Mouse (Mus musculus) kidney, postnatal 0 days (tissue): ENCODE results near the gene Sash3. TPM values are rescaled to one million over a fixed set of nuclear protein-coding genes. Genes with fewer than 3 reads are reported as not detected.

Source experiments
- ATAC-seq: fragments of 200-750 bp; cut with Nextera tagmentation; replicated peaks from 2 replicates; pipeline ENCODE4 v1.8.0; 2017; ENCODE audit warnings: low read depth, moderate number of reproducible peaks, moderate TSS enrichment, moderate library complexity; ENCODE audit not compliant: low FRiP score
- DNase-seq: peaks from one replicate; pipeline ENCODE4 v3.0.0-alpha.2; 2016; ENCODE audit warnings: low spot score
- H3K27ac ChIP-seq: fragments of 300-500 bp; sonication (generic); 2 replicates; pipeline ENCODE4 v1.5.1; 2014; ENCODE audit warnings: mild to moderate bottlenecking
- H3K27me3 ChIP-seq: fragments of 300-500 bp; sonication (generic); 2 replicates; pipeline ENCODE4 v1.6.1; 2014; ENCODE audit warnings: low read length, mixed read lengths; ENCODE audit not compliant: insufficient read depth
- H3K36me3 ChIP-seq: fragments of 300-500 bp; sonication (generic); 2 replicates; pipeline ENCODE4 v1.6.1; 2014; ENCODE audit warnings: low read length, mixed read lengths; ENCODE audit not compliant: insufficient read depth
- H3K4me1 ChIP-seq: fragments of 300-500 bp; sonication (generic); replicated peaks from 2 replicates; pipeline ENCODE4 v1.6.1; 2014; ENCODE audit warnings: antibody characterized with exemption, low read length, mixed read lengths; ENCODE audit not compliant: insufficient read depth
- H3K4me2 ChIP-seq: fragments of 300-500 bp; sonication (generic); 2 replicates; pipeline ENCODE4 v1.6.1; 2014; ENCODE audit warnings: mild to moderate bottlenecking, low read length, moderate library complexity, mixed read lengths
- H3K4me3 ChIP-seq: fragments of 300-500 bp; sonication (generic); replicated peaks from 2 replicates; pipeline ENCODE4 v1.5.1; 2014; ENCODE audit warnings: low read depth, low read length
- H3K9ac ChIP-seq: fragments of 300-500 bp; sonication (generic); 2 replicates; pipeline ENCODE4 v1.6.1; 2014; ENCODE audit warnings: low read depth, low read length
- H3K9me3 ChIP-seq: fragments of 300-500 bp; sonication (generic); replicated peaks from 2 replicates; pipeline ENCODE4 v1.6.1; 2016; ENCODE audit warnings: low read length, inconsistent platforms, mixed read lengths
- CTCF ChIP-seq: IDR thresholded peaks from 2 replicates; pipeline ENCODE4 v1.5.1; 2016; ENCODE audit warnings: antibody characterized with exemption, low read depth, mild to moderate bottlenecking, moderate library complexity
- WGBS: fragments of 180-500 bp; shearing (Covaris S2); extraction: QIAGEN DNeasy Blood & Tissue Kit; methylation state at CpG from one replicate; pipeline ENCODE4 v1.1.7; 2014; 5-methylcytosine and 5-hydroxymethylcytosine counted together
- polyA plus RNA-seq: library from polyadenylated mRNA; unstranded; fragments of >200 nt; fragmentation: Nextera tagmentation; extraction: Ambion mirVana; gene quantifications from 2 replicates; pipeline ENCODE4 v1.2.1, GENCODE M21; 2015

Gene Sash3
- polyA plus RNA-seq, 1 experiment from 2014 or later: 1.2 TPM

DNA sequence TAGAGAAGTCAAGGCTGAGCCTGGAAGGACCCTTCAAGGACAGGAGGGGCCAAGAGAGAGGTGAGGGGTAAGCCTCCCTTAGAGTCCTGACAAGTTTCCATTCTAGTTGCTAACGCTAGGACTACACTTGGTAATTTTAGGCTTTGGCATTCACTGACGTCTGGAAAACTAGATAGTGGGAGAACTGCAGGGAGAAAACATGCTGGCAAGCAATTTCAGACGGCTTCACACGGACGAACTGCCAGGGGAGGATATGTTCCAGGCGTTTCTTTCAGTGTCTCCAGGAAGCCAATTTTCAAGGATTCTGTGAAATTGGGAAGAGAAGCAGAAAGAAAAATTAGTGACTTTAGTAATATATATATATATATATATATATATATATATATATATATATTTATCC is 35.6 kb downstream of the Sash3 start:
- no peak for DNase-seq
- Histone ChIP-seq H3K36me3 (0 out of 2 replicates have a peak, but pooled peaks cover 4% of the 10 kb centered on the region), H3K4me1 (no peaks in the 10 kb centered on the region), H3K4me2 (no peak overlapping the region), H3K4me3 (no peak overlapping the region), H3K9ac (no peak overlapping the region), H3K27ac (no peak overlapping the region), H3K27me3 (no peaks in the 10 kb centered on the region), H3K9me3 (no peaks in the 10 kb centered on the region)
- 81% methylated on average over 6 of the region's 6 CpGs for WGBS
- no peak for TF ChIP-seq CTCF
- no peak for ATAC-seq

DNA sequence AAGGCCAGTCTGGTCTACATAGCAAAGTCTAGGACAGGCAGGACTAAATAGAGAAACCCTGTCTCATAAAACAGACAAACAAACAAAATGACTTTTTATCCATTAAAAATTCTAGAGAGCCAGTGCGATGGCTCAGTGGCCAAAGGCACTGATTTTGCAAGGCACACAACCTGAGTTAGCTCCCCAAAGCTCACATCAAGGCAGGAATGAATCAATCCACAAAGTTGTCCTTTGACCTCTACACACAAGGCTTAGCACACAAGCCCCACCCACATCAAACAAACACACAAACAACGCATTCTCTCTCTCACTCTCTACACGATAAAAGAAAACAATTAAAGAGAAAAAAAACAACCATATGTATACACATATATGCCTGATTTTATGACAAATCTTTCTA is 38.5 kb downstream of the Sash3 start:
- Histone ChIP-seq H3K9me3 (no peaks in the 10 kb centered on the region), H3K27me3 (no peaks in the 10 kb centered on the region), H3K4me2 (no peak overlapping the region), H3K9ac (no peak overlapping the region), H3K36me3 (0 out of 2 replicates have a peak, but pooled peaks cover 4% of the 10 kb centered on the region), H3K4me3 (no peak overlapping the region), H3K4me1 (no peaks in the 10 kb centered on the region), H3K27ac (no peak overlapping the region)
- no peak for TF ChIP-seq CTCF
- ATAC-seq: no peak
- WGBS: 82% methylated on average over 3 of the region's 3 CpGs
- DNase-seq: no peak

DNA sequence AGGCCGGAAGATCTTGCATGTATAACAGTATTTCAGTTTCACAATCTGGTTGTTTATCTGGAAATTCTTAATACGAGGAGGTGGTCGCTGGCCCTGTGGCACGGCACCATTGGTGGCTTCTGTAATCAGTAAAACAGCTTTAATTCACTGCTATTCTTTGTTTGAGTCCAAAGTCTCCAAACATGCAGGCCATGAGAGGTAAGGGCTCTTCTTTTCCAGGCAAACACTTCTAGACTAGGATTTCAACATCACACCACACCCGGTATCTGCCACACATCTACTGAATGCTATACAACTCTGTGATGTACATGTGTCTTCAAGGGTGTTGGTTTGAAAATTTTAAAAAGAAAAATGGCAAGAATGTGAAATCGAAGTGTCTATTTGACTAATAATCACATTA is 45.0 kb downstream of the Sash3 start:
- no peaks in the 10 kb centered on the region for H3K9me3 ChIP-seq
- no peaks in the 10 kb centered on the region for H3K27me3 ChIP-seq
- DNase-seq (no peak), ATAC-seq (no peak)
- WGBS: 93% methylated on average over 6 of the region's 6 CpGs
- H3K9ac ChIP-seq: no peak overlapping the region
- no peak overlapping the region for H3K4me2 ChIP-seq
- no peaks in the 10 kb centered on the region for H3K4me1 ChIP-seq
- TF ChIP-seq CTCF: no peak
- no peak overlapping the region for H3K27ac ChIP-seq
- no peak overlapping the region for H3K4me3 ChIP-seq
- no peaks in the 10 kb centered on the region for H3K36me3 ChIP-seq

GRCm38 (mm10) chrX:48193235-48194152 is 47.3 kb downstream of the Sash3 start:
- no peak overlapping the region for H3K9ac ChIP-seq
- no peak overlapping the region for H3K27ac ChIP-seq
- DNase-seq (peak; percentile 53), ATAC-seq (peak; percentile 80; the same call in 1 of the 2 replicates)
- no peaks in the 10 kb centered on the region for H3K27me3 ChIP-seq
- H3K4me1 ChIP-seq: no peaks in the 10 kb centered on the region
- no peak overlapping the region for H3K4me2 ChIP-seq
- no peak for TF ChIP-seq CTCF
- H3K36me3 ChIP-seq: no peaks in the 10 kb centered on the region
- 66% methylated on average over 14 of the region's 14 CpGs for WGBS
- no peaks in the 10 kb centered on the region for H3K9me3 ChIP-seq
- no peak overlapping the region for H3K4me3 ChIP-seq

DNA sequence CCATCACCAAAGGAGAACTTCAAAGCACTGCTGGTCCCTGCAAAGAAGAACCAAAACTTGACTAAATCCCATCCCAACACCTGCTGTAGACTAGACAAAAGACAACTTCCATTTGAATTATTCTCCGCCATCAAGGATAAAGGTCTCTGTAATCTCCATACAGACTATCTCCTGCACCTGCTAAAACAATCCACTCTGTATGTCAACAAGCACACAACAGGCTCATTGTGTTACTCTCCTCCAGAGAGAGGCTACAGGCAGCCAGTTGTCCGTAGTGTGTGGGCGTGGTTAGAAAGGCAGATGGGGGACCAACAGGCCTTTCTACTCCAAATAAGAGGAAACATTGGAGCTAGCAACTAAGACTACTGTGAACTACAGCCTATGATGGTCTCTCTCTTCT is 51.6 kb downstream of the Sash3 start:
- WGBS: 89% methylated on average over 3 of the region's 3 CpGs
- TF ChIP-seq CTCF: no peak
- H3K9me3 ChIP-seq: no peaks in the 10 kb centered on the region
- no peak overlapping the region for H3K27ac ChIP-seq
- no peak overlapping the region for H3K9ac ChIP-seq
- H3K36me3 ChIP-seq: no peaks in the 10 kb centered on the region
- no peak for ATAC-seq
- DNase-seq: no peak
- H3K4me2 ChIP-seq: no peak overlapping the region
- no peak overlapping the region for H3K4me3 ChIP-seq
- no peaks in the 10 kb centered on the region for H3K27me3 ChIP-seq
- no peaks in the 10 kb centered on the region for H3K4me1 ChIP-seq

- TF ChIP-seq CTCF: no peak
- Histone ChIP-seq H3K4me2 (no peak overlapping the region), H3K36me3 (no peaks in the 10 kb centered on the region), H3K4me1 (no peaks in the 10 kb centered on the region), H3K27ac (no peak overlapping the region), H3K9ac (no peak overlapping the region), H3K9me3 (no peaks in the 10 kb centered on the region), H3K4me3 (no peak overlapping the region), H3K27me3 (no peaks in the 10 kb centered on the region)
- WGBS: 87% methylated on average over 2 of the region's 2 CpGs
- DNase-seq: no peak
- ATAC-seq: no peak
Measured at GRCm38 (mm10) chrX:48199026-48199425, 52.8 kb downstream of the Sash3 start.
